Mouse (Mus musculus) lung, adult 2 months (tissue): Measurements from ENCODE around the gene Samd4. TPM values are rescaled to one million over a fixed set of nuclear protein-coding genes. Genes with fewer than 3 reads are reported as not detected.

Experiments used
- DNase-seq: peaks from one replicate; pipeline ENCODE4 v3.0.0; 2022
- H3K4me1 ChIP-seq: fragments of 200-500 bp; 2 replicates; pipeline ENCODE4 v1.6.1; 2011; ENCODE audit warnings: low read length; ENCODE audit not compliant: control insufficient read depth, insufficient read depth
- H3K4me3 ChIP-seq: fragments of 200-500 bp; replicated peaks from 2 replicates; pipeline ENCODE3; 2011; ENCODE audit warnings: low read depth, mild to moderate bottlenecking, control low read depth, low read length; ENCODE audit errors: extremely low read depth
- CTCF ChIP-seq: fragments of 200-500 bp; IDR thresholded peaks from 2 replicates; pipeline ENCODE4 v1.5.1; 2011; ENCODE audit warnings: mild to moderate bottlenecking, low read length, control low read depth; ENCODE audit not compliant: insufficient read depth
- POLR2A ChIP-seq: fragments of 200-500 bp; IDR thresholded peaks from 2 replicates; pipeline ENCODE4 v1.6.1; 2011; ENCODE audit warnings: low read depth, mild to moderate bottlenecking, control low read depth, low read length, borderline replicate concordance; ENCODE audit errors: extremely low read depth
- WGBS: fragments of 180-500 bp; shearing (Covaris S2); methylation state at CpG from one replicate; pipeline ENCODE4 v1.1.7; 2018; 5-methylcytosine and 5-hydroxymethylcytosine counted together
- polyA plus RNA-seq: library from polyadenylated mRNA; depleted of rRNA; stranded (reverse); fragments of >200 nt; gene quantifications from 2 replicates; pipeline ENCODE4 v1.2.3, GENCODE M21; 2012

Gene Samd4
- polyA plus RNA-seq, 1 experiment = 28.4 TPM

GRCm38 (mm10) chr14:46990450-46990849 is 107.8 kb downstream of the Samd4 start:
- WGBS = 90% methylated on average over 3 of the region's 3 CpGs
- peaks cover 2% of the 10 kb centered on the region for H3K4me1 ChIP-seq
- TF ChIP-seq POLR2A = no peak
- TF ChIP-seq CTCF = no peak
- no peak overlapping the region for H3K4me3 ChIP-seq
- no peak for DNase-seq

GRCm38 (mm10) chr14:46994704-46995103 is 112.0 kb downstream of the Samd4 start:
- TF ChIP-seq CTCF = no peak
- no peak for TF ChIP-seq POLR2A
- 60% methylated on average over 7 of the region's 7 CpGs for WGBS
- DNase-seq = no peak
- Histone ChIP-seq H3K4me3 (no peak overlapping the region), H3K4me1 (peaks cover 4% of the 10 kb centered on the region)

- WGBS = 50% methylated on average over 9 of the region's 9 CpGs
- H3K4me3 ChIP-seq = no peak overlapping the region
- no peak for DNase-seq
- H3K4me1 ChIP-seq = peaks cover 2% of the 10 kb centered on the region; the same call in 1 of the 2 replicates
- TF ChIP-seq CTCF (no peak), POLR2A (no peak)
These were observed 116.8 kb downstream of the Samd4 start for GRCm38 (mm10) chr14:46999321-47000025.

- Histone ChIP-seq H3K4me3 (no peak overlapping the region), H3K4me1 (peaks cover 2% of the 10 kb centered on the region; the same call in 1 of the 2 replicates)
- 43% methylated on average over 11 of the region's 11 CpGs for WGBS
- no peak for DNase-seq
- TF ChIP-seq POLR2A (no peak), CTCF (no peak)
These were observed 117.6 kb downstream of the Samd4 start for GRCm38 (mm10) chr14:47000096-47000736.

- peaks cover 2% of the 10 kb centered on the region; the same call in 1 of the 2 replicates for H3K4me1 ChIP-seq
- 69% methylated on average over 24 of the region's 24 CpGs for WGBS
- DNase-seq = no peak
- H3K4me3 ChIP-seq = no peak overlapping the region
- TF ChIP-seq CTCF (no peak), POLR2A (no peak)
These were observed 118.4 kb downstream of the Samd4 start for GRCm38 (mm10) chr14:47000786-47001761.

GRCm38 (mm10) chr14:47004161-47004560 is 121.5 kb downstream of the Samd4 start:
- TF ChIP-seq CTCF = peak; percentile 59
- TF ChIP-seq POLR2A = no peak
- peak; percentile 36 for DNase-seq
- WGBS = 24% methylated on average over 3 of the region's 3 CpGs
- Histone ChIP-seq H3K4me3 (no peak overlapping the region), H3K4me1 (no peaks in the 10 kb centered on the region; the same call in 1 of the 2 replicates)

- Histone ChIP-seq H3K4me1 (peaks cover 2% of the 10 kb centered on the region; the same call in 1 of the 2 replicates), H3K4me3 (no peak overlapping the region)
- TF ChIP-seq POLR2A (no peak), CTCF (no peak)
- WGBS = 57% methylated on average over 18 of the region's 18 CpGs
- DNase-seq = peak; percentile 33
These were observed 128.8 kb downstream of the Samd4 start for GRCm38 (mm10) chr14:47011171-47012139.

GRCm38 (mm10) chr14:47015618-47016017 is 133.0 kb downstream of the Samd4 start:
- no peak for DNase-seq
- H3K4me3 ChIP-seq = no peak overlapping the region
- TF ChIP-seq POLR2A = no peak
- TF ChIP-seq CTCF = no peak
- WGBS = 91% methylated on average over 3 of the region's 3 CpGs
- peaks cover 2% of the 10 kb centered on the region; the same call in 1 of the 2 replicates for H3K4me1 ChIP-seq

- no peaks in the 10 kb centered on the region for H3K4me1 ChIP-seq
- 77% methylated on average over 3 of the region's 3 CpGs for WGBS
- no peak for DNase-seq
- no peak overlapping the region for H3K4me3 ChIP-seq
- no peak for TF ChIP-seq CTCF
- TF ChIP-seq POLR2A = no peak
These were observed 135.0 kb downstream of the Samd4 start for GRCm38 (mm10) chr14:47017658-47018057.
